Mouse (Mus musculus) common myeloid progenitor, adult 5-6 weeks (primary cell): ENCODE data around the gene Mtfr2. TPM values are rescaled to one million over a fixed set of nuclear protein-coding genes. Genes with fewer than 3 reads are reported as not detected.

Experiments
- ATAC-seq: replicated peaks from 2 replicates; pipeline ENCODE4 v1.8.0; 2016; ENCODE audit warnings: low read depth, mild to moderate bottlenecking, moderate TSS enrichment, inconsistent platforms; ENCODE audit not compliant: poor library complexity, severe bottlenecking
- total RNA-seq: library from RNA; stranded (forward); fragments of 200-1000, 187-1606 nt; gene quantifications from 2 replicates; pipeline ENCODE4 v1.2.3, GENCODE M21; 2017

The Mtfr2 gene
- total RNA-seq, 1 experiment from 2014 or later, result 22.9 TPM

GRCm38 (mm10) chr10:20372046-20372445, 24.5 kb downstream of the Mtfr2 start:
- no peak for ATAC-seq

- ATAC-seq, result no peak
These were observed 30.1 kb downstream of the Mtfr2 start for GRCm38 (mm10) chr10:20377621-20378020.

GRCm38 (mm10) chr10:20379071-20379735, 31.6 kb downstream of the Mtfr2 start:
- no peak for ATAC-seq

GRCm38 (mm10) chr10:20380798-20381197, 33.2 kb downstream of the Mtfr2 start:
- ATAC-seq, result no peak

GRCm38 (mm10) chr10:20381352-20381751, 33.8 kb downstream of the Mtfr2 start:
- no peak for ATAC-seq

- no peak for ATAC-seq
These were observed 35.3 kb downstream of the Mtfr2 start for GRCm38 (mm10) chr10:20382807-20383419.

- ATAC-seq, result no peak
These were observed 43.0 kb downstream of the Mtfr2 start for GRCm38 (mm10) chr10:20390568-20390967.

GRCm38 (mm10) chr10:20394815-20395214, 47.2 kb downstream of the Mtfr2 start:
- no peak for ATAC-seq

- ATAC-seq, result no peak
These were observed 48.2 kb downstream of the Mtfr2 start for GRCm38 (mm10) chr10:20395778-20396177.

GRCm38 (mm10) chr10:20398224-20398623, 50.7 kb downstream of the Mtfr2 start:
- ATAC-seq, result peak; percentile 84

GRCm38 (mm10) chr10:20398641-20399390, 51.2 kb downstream of the Mtfr2 start:
- peak; percentile 47 for ATAC-seq

GRCm38 (mm10) chr10:20400406-20400805, 52.8 kb downstream of the Mtfr2 start:
- ATAC-seq, result no peak

- no peak for ATAC-seq
These were observed 55.4 kb downstream of the Mtfr2 start for GRCm38 (mm10) chr10:20402941-20403340.

GRCm38 (mm10) chr10:20405471-20405870, 57.9 kb downstream of the Mtfr2 start:
- ATAC-seq, result peak; percentile 99

GRCm38 (mm10) chr10:20408336-20408735, 60.8 kb downstream of the Mtfr2 start:
- no peak for ATAC-seq

- no peak for ATAC-seq
These were observed 61.6 kb downstream of the Mtfr2 start for GRCm38 (mm10) chr10:20409181-20409580.

Other genes starting within 250 kb of the Mtfr2 start
- 47.9 and 49.1 TPM in 2 replicates for gene Map7, start 199.3 kb upstream of the Mtfr2 start, total RNA-seq
- 667 and 727 TPM in 2 replicates for gene Bclaf1, start 35.3 kb upstream of the Mtfr2 start, total RNA-seq